Mouse (Mus musculus) heart, embryonic 14.5 days (tissue): ENCODE measurements around the gene Apoa2. TPM values are rescaled to one million over a fixed set of nuclear protein-coding genes. Genes with fewer than 3 reads are reported as not detected.

Source experiments
- ATAC-seq: fragments of 200-750 bp; cut with Nextera tagmentation; 2 replicates; pipeline ENCODE4 v1.8.0; 2017; ENCODE audit warnings: low read depth, moderate TSS enrichment; ENCODE audit not compliant: insufficient number of reproducible peaks, insufficient read depth, low FRiP score
- H3K27ac ChIP-seq, 2 experiments: fragments of 200-500 bp in 1 of 2; fragments of 300-500 bp in 1 of 2; sonication (generic) in 1 of 2; replicated peaks in 1 of 2; 2 replicates each; pipeline ENCODE4 v1.5.1; 2012 to 2014; ENCODE audit warnings: low read depth in 2 of 2, low read length in 2 of 2, control low read depth in 1 of 2, mild to moderate bottlenecking in 1 of 2, mixed read lengths in 1 of 2; ENCODE audit not compliant: control insufficient read depth in 1 of 2, insufficient read depth in 1 of 2
- H3K27me3 ChIP-seq: fragments of 300-500 bp; sonication (generic); 2 replicates; pipeline ENCODE4 v1.6.1; 2014; ENCODE audit warnings: mild to moderate bottlenecking, low read length, control low read depth; ENCODE audit not compliant: control insufficient read depth, insufficient read depth
- H3K36me3 ChIP-seq: fragments of 300-500 bp; sonication (generic); 2 replicates; pipeline ENCODE4 v1.6.1; 2014; ENCODE audit warnings: mild to moderate bottlenecking, control low read depth, low read length, mixed read lengths; ENCODE audit not compliant: control insufficient read depth, insufficient read depth
- H3K4me1 ChIP-seq, 2 experiments: fragments of 200-500 bp in 1 of 2; fragments of 300-500 bp in 1 of 2; sonication (generic) in 1 of 2; 2 replicates each; pipeline ENCODE4 v1.6.1; 2012 to 2014; ENCODE audit warnings: low read length in 2 of 2, control low read depth in 1 of 2, mixed read lengths in 1 of 2; ENCODE audit not compliant: control insufficient read depth in 2 of 2, insufficient read depth in 2 of 2
- H3K4me2 ChIP-seq: fragments of 300-500 bp; sonication (generic); 2 replicates; pipeline ENCODE4 v1.6.1; 2014; ENCODE audit warnings: mild to moderate bottlenecking, low read length
- H3K4me3 ChIP-seq, 2 experiments: fragments of 200-500 bp in 1 of 2; fragments of 300-500 bp in 1 of 2; sonication (generic) in 1 of 2; 2 replicates each; pipeline ENCODE4 v1.5.1; 2012 to 2014; ENCODE audit warnings: low read length in 2 of 2, mild to moderate bottlenecking in 2 of 2, control low read depth in 1 of 2, low read depth in 1 of 2, moderate library complexity in 1 of 2; ENCODE audit not compliant: control insufficient read depth in 1 of 2, insufficient read depth in 1 of 2
- H3K9ac ChIP-seq: fragments of 300-500 bp; sonication (generic); 2 replicates; pipeline ENCODE4 v1.6.1; 2014; ENCODE audit warnings: mild to moderate bottlenecking, low read length
- H3K9me3 ChIP-seq: fragments of 300-500 bp; sonication (generic); 2 replicates; pipeline ENCODE4 v1.6.1; 2016; ENCODE audit warnings: low read length, control low read depth; ENCODE audit not compliant: control insufficient read depth
- WGBS: fragments of 180-500 bp; shearing (Covaris S2); extraction: QIAGEN DNeasy Blood & Tissue Kit; methylation state at CpG from one replicate; pipeline ENCODE4 v1.1.7; 2014; 5-methylcytosine and 5-hydroxymethylcytosine counted together
- polyA plus RNA-seq: library from polyadenylated mRNA; unstranded; fragments of >200 nt; fragmentation: Nextera tagmentation; extraction: Ambion mirVana; gene quantifications from 2 replicates; pipeline ENCODE4 v1.2.1, GENCODE M21; 2014

Apoa2 gene
- polyA plus RNA-seq, 1 experiment from 2014 or later = 5.3 TPM

DNA sequence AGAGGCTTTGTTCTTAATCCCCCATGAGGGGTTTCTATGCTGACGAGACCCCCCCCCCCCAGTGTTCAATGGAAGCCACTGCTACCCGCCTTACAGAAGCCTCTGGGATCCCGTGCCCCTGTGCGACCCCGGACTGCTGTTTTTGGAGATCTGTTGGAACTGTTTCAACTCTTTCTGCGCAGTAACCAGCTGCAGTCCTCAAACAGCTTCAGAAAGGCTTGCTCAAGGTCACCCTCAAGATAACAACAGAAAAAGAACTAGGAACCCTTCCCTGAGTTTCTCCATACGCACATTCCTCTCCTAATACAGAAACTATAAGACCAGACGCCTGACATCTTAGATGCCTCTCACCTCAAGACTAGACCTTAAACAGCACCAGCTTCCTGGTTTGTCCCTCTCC lies 35.8 kb upstream of the Apoa2 start:
- H3K4me2 ChIP-seq = peak overlapping the region; percentile 37
- no peak overlapping the region for H3K4me3 ChIP-seq
- 5% methylated on average over 8 of the region's 8 CpGs for WGBS
- peaks cover 44 to 55% of the 10 kb centered on the region in 2 experiments for H3K4me1 ChIP-seq
- peak; percentile 37 for ATAC-seq
- H3K9me3 ChIP-seq = no peaks in the 10 kb centered on the region
- no peaks in the 10 kb centered on the region for H3K36me3 ChIP-seq
- peak overlapping the region; percentile 60 for H3K9ac ChIP-seq
- peak overlapping the region; percentile 90 to 92 for H3K27ac ChIP-seq
- peaks cover 7% of the 10 kb centered on the region; the same call in 1 of the 2 replicates for H3K27me3 ChIP-seq

DNA sequence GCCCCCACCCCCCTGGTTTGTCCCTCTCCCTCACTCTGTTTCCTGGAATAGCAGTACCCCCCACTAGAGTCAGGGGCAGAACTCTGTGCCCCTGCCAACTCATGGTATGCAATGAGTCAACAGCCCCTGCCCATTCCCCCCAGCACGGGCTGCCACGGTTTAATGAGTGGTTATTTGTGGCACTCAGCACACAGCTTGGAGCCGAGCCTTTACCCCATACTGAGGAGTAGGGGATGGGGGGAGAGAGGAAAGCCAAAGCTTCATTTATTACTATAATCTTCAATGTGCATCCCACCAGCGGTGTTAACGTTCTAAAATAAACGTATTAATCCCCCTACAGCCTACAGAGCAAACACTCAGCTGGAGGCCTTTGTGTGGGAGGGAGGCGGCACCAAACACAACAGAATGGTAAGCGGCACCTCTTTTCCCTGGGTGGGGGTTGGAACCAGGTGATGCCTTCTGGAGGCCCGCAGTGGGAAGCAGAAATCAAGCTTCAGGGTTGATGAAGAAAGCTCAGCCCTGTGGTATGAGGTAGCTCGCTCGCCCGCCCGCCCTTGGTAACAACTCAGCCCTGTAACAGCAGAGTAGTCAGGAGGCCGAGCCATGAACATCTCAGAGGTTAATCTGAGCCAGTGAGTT lies 35.3 kb upstream of the Apoa2 start:
- WGBS = 42% methylated on average over 14 of the region's 14 CpGs

DNA sequence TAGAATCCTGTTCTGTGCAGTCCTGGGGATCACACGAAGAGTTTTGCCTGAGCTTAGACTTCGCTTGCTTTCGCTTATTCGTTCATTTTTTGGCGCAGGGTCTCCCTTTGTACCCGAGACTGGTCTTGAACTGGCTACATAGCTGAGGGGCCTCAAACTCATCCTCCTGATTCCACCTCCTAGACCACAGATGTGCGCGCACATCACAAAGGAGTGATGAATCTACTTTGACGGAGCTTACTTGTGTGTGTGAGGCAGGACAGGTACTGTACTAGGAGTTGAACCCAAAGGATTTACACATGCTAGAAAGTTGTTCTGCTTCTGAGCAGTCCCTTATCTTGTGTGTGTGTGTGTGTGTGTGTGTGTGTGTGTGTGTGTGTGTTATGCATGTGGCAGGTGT lies 34.0 kb upstream of the Apoa2 start:
- H3K4me2 ChIP-seq = no peak overlapping the region
- H3K27ac ChIP-seq = 0 out of 4 replicates have a peak overlapping the region, but pooled peaks of 1 of the 2 experiments have one; percentile 90
- H3K4me1 ChIP-seq = peaks cover 45 to 50% of the 10 kb centered on the region in 2 experiments
- WGBS = 93% methylated on average over 9 of the region's 9 CpGs
- no peaks in the 10 kb centered on the region for H3K9me3 ChIP-seq
- no peak for ATAC-seq
- no peak overlapping the region for H3K9ac ChIP-seq
- H3K36me3 ChIP-seq = no peaks in the 10 kb centered on the region
- peaks cover 7% of the 10 kb centered on the region; the same call in 1 of the 2 replicates for H3K27me3 ChIP-seq
- no peak overlapping the region for H3K4me3 ChIP-seq

More for the DNA sequence above, 35.3 kb upstream of the Apoa2 start:
- Histone ChIP-seq H3K27ac (peak overlapping the region; percentile 90 to 92), H3K27me3 (peaks cover 7% of the 10 kb centered on the region; the same call in 1 of the 2 replicates), H3K4me1 (peaks cover 47 to 56% of the 10 kb centered on the region in 2 experiments), H3K4me2 (peak overlapping the region; percentile 37), H3K4me3 (no peak overlapping the region), H3K9me3 (no peaks in the 10 kb centered on the region), H3K9ac (peak overlapping the region; percentile 60), H3K36me3 (no peaks in the 10 kb centered on the region)
- peak; percentile 80 for ATAC-seq

DNA sequence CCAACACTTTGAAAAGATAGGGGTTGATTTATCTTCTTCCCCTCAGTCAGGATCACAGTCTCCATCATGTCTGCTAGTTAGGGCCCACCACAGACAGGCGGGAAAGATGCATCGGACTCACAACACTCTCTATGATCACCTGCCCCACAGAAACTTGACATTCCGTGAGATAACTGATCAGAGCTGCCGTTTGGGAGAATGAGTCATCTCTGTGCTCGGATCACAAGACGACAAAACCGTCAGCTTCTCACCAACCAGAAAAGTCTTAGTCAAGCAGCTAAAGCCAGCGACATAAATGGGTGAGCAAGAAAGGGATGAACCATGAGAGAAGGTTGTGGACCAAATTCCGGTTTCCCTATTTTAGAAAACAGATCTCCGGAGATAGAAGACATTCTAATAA lies 32.6 kb upstream of the Apoa2 start:
- H3K27me3 ChIP-seq = peaks cover 10% of the 10 kb centered on the region; the same call in 1 of the 2 replicates
- no peak for ATAC-seq
- H3K4me3 ChIP-seq = no peak overlapping the region
- no peak overlapping the region for H3K27ac ChIP-seq
- H3K4me2 ChIP-seq = no peak overlapping the region
- H3K4me1 ChIP-seq = peaks cover 40 to 41% of the 10 kb centered on the region in 2 experiments
- no peaks in the 10 kb centered on the region for H3K36me3 ChIP-seq
- WGBS = 48% methylated on average over 10 of the region's 10 CpGs
- H3K9ac ChIP-seq = no peak overlapping the region
- no peaks in the 10 kb centered on the region for H3K9me3 ChIP-seq

DNA sequence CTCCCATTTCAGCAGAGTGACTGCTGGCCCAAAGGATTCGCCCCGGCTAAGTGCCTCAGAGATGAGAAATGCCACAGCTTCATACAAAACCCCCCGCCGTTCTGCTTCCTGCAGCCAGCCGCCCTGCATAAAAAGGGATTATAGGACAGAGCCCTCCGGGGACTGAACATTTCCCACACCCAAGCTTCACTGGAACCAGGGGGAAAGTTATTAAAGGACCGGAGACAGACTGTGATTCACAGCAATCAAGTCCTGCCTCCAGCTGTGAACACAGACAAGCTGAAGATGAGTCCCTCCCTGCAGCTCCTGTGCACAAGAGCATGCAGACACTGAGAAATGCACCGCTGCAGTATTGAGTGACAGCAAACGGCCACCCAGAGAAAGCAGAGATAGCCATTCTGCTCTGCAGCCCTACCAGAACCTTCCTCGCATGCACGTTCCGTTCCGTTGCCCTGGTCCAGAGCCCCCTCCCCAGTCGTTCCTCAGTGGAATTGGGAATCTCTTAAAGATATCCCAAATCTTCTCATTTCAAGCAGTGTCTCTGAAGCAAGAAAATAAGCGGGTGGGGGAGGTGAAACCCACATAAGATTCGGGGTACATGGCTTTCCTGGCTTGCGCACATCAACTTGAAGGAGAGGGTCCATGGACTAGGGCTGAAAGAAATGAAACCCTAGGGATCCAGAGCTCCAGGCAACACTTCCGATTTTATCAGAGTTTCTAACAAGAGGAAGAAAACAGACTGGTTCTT lies 31.6 kb upstream of the Apoa2 start:
- 9% methylated on average over 18 of the region's 18 CpGs for WGBS
- H3K9me3 ChIP-seq = no peaks in the 10 kb centered on the region
- peaks cover 37 to 41% of the 10 kb centered on the region in 2 experiments for H3K4me1 ChIP-seq
- H3K4me3 ChIP-seq = peak overlapping the region; percentile 14 to 15; a peak in 2 of 4 replicates
- no peak for ATAC-seq
- H3K9ac ChIP-seq = peak overlapping the region; percentile 51; the same call in 1 of the 2 replicates
- peak overlapping the region; percentile 97 for H3K4me2 ChIP-seq
- H3K27ac ChIP-seq = no peak overlapping the region
- peaks cover 10% of the 10 kb centered on the region; the same call in 1 of the 2 replicates for H3K27me3 ChIP-seq
- H3K36me3 ChIP-seq = no peaks in the 10 kb centered on the region

DNA sequence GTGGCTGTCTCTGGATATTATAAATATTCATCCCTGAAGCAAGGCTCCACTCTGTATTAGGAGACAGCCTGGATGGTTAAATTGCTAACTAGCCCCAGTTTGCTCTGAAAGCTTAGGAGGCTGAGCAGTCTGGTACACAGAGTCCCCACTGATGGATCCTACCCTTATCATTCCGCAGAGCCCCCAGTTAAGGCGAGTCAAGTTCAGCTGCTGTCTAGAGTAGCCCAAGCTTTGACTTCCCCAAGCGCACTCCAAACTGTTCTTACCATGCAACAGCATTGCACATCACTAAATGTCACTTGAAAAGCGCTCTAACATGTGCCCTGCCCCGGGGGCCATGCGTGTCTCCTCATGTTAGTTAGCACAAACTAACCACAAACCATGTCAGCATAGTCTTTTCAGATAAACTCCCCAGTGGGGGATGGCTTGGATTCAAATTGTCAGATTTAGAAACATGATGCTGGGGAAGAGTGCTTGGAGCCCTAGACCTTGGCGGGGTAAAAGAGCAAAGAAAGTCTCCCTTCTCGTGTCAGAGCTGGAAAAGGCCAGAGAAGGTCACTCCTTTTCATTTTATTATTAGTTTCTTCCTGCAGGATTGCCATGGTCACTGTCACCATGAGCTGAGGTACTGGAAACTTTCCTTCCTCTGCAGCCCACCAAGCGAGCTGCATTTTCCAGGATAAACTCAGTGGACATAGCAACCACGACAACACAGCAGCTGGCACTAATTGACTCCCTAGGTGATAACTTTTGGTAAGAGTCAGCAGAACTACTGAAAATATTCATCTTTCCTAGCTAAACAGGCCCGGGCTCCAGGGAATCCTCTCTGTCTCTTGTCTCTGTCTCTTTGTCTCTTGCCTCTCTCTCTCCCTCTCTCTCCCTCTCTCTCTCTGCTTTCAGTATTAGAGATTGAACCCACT lies 30.7 kb upstream of the Apoa2 start:
- Histone ChIP-seq H3K9ac (peak overlapping the region; percentile 1), H3K27ac (no peak overlapping the region), H3K4me1 (peaks cover 31 to 33% of the 10 kb centered on the region in 2 experiments), H3K4me2 (peak overlapping the region; percentile 97), H3K27me3 (peaks cover 10% of the 10 kb centered on the region; the same call in 1 of the 2 replicates), H3K36me3 (no peaks in the 10 kb centered on the region), H3K9me3 (no peaks in the 10 kb centered on the region), H3K4me3 (peak overlapping the region in 1 of 2 experiments; percentile 15; a peak in 1 of 4 replicates)
- WGBS = 47% methylated on average over 11 of the region's 11 CpGs
- no peak for ATAC-seq
